Mouse (Mus musculus): ENCODE data around the gene Dip2b.

Gene Dip2b

DNA sequence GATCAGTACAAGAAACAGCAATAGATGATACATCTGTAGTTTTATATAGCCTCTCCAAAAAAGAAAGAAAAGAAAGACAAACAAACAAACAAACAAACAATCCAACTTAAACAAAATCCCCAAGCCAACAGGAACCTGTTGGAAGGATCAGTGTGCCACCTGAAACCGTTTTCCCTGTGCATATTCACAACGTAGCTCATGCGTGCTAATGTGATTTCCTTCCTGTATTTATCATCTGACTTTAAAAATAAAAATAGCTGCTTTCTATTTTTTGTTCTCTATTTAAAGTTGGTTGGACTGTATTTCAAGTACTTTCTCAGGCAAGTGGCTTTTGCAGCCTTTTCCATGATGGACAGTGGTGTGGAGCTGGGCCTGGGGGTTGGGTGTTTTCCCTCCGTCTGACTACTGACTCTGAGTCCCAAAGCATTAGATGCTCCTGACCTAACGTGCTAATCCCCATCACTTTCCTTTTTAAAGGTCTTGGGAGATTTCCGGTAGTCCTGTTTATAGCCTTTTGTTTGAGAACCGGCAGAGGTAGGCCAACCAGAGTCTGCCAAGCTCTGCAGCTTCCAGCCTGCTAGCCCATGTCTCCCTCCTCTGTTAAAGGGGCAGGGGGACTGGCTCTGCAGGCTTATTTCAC lies 90.8 kb downstream of the Dip2b start:
- DNase-seq (ENCODE audit: low spot score): no peak

DNA sequence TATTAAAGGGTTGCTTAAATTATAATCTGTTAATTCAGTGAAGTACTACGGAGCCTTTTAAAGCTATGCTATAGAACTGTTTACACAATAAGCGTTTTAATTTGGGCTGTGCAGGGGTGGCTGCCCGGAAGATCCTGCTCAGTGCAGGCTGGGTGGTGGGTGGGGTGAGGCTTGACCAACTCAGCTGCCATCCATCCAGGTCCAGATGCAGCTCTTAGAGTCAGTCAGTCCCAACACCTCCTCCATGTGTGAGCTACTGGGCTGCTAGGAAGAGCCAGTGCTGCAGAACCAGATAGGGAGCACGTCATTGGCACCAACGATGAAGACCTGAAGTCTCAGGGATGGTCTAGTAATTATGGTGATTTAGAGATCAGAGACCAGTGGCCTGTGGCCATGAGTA lies 101.2 kb downstream of the Dip2b start:
- DNase-seq (ENCODE audit: low spot score): no peak

DNA sequence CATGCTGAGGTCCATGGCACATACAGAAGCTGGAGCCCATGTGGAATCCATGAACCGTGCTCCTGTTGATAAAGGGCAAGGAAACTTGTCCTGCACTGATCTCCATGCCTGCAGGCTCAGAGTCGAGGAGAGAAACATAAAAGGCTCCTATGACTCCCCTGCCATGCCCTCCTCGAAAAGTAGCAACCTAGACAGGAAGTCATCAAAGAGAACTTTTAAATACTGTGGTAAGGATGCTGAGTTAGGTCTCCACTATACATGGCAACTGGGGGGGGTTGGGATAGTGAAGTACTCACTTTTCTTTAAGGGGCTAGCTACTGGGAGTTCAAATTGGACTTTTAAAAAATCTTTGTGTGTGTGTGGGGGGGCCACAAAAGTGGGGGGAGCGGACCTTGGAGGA lies 102.0 kb downstream of the Dip2b start:
- DNase-seq (ENCODE audit: low spot score): no peak

DNA sequence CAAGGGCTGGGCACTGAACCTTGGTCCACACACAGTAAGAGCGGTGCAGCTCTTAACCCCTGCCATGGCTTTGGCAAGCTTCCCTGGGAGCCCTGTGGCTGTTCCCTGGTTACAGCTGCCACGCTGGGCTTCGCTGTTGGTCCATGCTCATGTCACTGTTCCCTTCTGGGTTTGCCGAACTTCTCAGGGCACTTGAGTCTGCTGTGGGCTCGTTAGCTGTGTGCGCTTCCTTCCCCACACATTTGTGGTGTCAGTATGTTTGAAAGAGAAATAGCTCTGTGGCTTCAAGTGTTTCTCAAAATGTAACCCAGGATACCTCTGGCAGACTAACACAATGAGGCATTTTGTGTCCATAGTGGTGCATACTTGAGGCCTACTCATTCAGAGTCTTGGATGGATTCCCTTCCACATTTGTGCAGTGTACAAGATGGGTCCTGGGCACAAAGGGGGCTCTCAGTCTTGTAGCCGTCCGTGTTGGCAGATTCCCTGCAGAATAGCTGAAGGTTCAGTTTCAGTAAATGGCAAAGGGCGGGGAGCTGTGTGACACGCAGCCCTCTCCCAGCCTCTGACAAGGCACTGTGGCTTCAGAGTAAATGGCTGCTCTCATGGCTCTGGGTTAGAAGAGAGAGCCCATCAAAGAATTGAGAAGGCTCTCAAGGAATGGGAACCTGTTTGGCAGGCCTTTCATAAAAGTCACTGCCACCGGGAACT lies 104.8 kb downstream of the Dip2b start:
- DNase-seq (ENCODE audit: low spot score): peak; percentile 41

DNA sequence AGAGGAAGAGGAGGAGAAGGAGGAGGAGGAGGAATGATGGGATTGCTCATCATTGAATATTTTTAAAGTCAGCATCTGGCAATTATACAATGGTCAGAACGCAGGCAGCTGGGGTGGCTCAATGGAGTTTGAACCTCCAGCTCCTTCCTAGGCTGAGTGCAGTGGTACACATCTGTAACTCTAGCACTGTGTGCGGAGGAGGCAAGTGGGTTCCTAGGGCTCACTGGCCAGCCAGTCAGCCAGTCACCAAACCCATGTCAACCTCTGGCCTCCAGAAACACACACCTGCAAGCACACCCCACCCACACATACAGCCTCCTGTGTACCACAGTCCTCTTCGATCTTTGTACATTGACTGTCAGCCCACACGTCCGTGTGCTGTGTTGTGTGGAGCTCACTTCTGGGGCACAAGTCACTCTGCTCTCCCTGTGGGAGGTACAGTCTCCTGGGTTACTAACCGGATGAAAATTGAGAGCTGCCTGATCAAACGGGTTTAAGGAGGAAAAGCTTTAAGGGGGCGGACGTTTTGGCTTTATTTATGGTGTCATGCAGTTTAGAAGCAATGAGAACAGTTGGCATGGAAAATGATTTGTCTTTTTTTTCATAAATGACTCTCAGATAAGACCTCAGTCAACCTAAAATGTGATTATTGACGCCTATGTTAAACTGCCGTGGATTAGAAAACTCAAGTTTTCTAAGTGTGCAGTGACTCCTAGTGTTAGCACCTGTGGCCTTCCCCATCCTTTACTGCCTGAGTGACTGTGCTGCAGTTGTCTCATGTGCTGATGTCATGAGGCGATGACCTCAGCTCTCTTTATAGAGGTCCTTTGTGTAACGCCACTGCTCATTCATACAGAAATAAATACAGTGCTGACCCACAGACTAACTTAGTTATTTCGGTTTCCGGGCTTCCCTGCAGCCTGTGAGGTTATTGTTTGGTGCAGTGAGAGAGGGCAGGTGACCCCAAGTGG lies 106.7 kb downstream of the Dip2b start:
- DNase-seq (ENCODE audit: low spot score): no peak

DNA sequence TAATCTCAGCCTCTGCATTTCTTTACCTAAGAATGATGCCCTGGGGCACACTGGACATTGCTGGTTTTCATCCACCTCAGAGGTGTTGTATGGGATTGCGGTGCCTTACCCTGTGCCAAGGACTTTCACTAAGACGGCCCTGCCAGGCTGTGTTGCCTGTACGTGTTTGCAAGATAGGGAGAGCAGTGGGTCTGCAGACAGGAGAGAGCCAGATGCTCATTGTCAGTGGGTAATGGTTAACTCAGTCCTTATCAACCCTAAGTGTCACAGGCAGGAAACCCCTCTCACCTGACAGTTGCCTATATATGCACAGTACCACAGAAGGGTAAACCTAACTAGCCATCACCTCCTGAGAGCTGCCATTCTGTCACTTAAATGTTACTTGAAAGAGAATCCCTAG lies 107.5 kb downstream of the Dip2b start:
- DNase-seq (ENCODE audit: low spot score): no peak

DNA sequence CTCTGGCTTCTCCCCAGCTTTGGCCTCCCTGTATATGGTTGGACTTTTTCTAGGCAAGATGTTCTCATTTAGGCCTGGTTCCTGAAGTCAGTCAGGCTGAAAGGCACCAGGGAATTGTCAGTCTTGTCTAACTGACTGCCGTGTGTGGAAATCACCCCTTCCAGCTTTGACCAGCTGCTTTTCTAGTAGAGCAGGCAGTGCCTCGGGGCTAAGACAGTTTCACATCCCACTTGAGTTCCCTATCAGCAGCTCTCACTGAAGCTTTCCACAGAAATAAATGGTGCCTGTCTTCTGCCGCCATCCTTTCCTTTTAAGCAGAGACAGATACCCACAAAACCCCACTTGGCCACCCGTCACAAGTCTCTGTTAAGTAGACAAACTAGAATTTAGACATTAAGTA lies 112.1 kb downstream of the Dip2b start:
- DNase-seq (ENCODE audit: low spot score): no peak

DNA sequence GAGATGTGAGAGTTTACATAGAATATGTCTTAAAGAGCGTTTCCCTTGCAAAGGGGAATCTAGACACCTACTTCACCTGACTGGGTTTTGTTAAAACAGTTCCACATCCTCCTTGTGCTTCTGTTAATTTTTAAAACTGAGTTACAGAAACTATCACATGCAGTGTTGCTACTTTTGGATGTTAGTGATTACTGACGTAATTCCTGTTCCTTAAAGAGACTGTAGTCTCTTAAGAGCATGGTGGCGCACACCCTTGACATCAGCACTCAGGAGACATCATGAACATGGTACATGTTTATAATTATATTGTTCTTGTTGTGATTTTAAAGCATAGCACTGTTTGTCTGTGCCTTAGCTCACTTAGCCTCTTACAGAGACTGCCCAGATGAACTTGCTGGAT lies 113.9 kb downstream of the Dip2b start:
- no peak for DNase-seq (ENCODE audit: low spot score)

DNA sequence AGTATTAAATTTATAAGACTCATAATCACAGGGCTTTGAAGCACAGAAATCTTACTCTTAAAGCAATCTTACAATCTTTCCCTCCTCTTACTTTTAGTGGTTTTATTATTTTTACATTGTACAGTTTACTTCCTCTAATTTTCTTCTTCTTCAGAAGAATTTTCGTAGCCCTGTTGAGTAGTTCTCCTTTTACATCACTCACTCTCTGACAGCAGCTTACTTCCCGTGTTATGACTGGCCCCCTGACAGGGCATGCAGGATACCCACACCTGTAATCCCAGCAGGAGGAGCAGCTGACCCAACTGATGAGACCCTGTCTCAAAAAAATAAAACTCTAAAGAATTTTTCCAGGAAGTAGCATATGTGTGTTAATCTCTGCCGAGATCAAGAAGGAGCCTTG lies 114.6 kb downstream of the Dip2b start:
- no peak for DNase-seq (ENCODE audit: low spot score)

DNA sequence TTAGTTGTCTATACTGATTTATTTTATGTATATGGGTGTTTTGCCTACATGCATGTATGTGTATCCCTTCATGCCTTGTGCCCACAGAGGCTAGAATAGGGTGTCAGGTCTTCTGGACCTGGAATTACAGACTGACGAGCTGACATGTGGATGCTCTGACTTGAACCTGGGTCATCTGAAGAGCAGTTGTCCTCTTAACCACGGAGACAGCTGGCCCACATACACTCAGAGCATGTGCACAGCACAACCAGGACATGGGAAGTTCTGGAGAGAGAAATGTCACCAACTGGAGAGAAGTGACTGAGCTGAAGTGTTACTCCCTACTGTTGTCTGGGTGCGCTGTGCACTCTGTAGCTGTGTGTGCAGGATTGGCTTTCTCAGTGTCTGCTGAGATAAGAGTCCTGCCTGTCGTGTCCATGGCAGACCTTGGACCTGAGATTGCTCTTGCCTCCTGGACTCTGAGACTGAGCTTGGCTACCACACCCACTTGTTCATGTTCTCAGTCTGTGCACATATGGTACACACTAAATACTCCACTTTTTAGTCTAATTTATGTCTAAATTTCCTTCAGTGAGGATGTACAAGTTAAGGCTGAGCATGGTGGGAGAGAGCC lies 117.7 kb downstream of the Dip2b start:
- no peak for DNase-seq (ENCODE audit: low spot score)

DNA sequence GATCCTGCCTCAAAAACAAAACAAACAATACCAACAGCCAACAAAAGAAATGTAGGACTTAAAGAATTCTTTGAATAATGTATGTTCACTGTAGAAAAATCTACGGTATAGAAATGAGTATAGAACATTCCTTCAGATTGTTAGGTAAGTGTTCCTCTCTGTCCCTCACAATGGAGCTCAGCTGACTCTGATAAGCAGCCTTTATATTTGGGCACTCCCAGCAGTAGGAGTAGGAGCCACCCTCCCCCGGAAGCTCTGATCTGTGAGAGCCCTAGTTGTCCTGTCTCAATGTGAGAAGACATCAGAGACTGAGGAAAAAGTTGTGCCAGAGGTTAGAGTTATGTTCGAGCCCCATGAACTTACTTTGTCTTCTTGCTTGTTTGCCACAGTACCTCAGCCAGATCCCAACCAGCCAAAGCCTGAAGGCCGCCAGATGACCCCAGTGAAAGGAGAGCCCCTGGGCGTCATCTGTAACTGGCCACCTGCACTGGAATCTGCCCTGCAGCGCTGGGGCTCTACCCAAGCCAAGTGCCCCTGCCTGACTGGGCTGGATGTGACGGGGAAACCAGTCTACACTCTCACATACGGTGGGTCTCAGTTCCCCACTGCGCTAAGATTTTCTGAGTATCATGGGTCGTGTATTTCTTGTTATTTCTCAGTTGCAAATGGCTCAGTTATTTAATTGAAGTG lies 118.5 kb downstream of the Dip2b start:
- no peak for DNase-seq (ENCODE audit: low spot score)

DNA sequence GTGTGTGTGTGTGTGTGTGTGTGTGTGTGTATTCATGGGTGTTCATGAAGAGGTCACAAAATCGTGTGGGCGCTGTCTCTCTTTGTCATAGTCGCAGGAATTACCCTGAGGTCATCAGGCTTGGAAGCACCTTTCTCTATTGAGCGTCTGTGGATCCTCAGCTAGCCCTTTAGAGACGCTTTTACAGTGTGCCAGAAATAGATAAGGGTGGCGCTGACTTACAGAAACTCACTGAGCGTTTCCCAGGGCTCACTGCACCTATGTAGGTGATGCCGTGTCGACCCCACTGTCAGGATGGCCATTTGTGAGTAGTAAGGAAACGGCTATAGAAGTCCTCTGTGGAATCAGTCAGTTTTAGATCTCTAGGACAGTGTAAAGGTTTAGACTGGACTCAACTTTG lies 120.5 kb downstream of the Dip2b start:
- no peak for DNase-seq (ENCODE audit: low spot score)

DNA sequence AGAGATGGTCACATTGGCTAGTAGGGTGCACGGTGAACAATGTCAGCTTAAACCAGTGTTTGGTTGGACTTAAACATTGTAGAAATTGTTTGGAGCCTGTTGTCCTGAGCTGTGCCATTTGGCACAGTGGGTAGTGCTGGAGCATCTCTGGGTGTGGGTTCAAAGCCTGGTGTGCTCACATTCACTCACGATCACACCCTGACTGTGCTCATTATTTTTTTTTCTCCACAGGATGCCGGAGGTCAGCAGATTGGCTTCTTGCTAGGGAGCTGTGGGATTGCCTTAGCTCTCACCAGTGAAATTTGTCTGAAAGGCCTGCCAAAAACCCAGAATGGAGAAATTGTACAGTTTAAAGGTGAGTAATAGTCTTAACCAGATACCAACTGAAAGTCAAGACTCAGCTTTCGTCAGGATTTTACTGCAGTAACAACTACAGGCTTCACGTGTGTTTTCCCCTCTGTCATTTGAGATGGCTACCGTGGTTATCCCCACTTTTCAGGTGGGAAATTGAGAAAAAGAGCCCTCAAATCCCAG lies 123.3 kb downstream of the Dip2b start:
- no peak for DNase-seq (ENCODE audit: low spot score)

DNA sequence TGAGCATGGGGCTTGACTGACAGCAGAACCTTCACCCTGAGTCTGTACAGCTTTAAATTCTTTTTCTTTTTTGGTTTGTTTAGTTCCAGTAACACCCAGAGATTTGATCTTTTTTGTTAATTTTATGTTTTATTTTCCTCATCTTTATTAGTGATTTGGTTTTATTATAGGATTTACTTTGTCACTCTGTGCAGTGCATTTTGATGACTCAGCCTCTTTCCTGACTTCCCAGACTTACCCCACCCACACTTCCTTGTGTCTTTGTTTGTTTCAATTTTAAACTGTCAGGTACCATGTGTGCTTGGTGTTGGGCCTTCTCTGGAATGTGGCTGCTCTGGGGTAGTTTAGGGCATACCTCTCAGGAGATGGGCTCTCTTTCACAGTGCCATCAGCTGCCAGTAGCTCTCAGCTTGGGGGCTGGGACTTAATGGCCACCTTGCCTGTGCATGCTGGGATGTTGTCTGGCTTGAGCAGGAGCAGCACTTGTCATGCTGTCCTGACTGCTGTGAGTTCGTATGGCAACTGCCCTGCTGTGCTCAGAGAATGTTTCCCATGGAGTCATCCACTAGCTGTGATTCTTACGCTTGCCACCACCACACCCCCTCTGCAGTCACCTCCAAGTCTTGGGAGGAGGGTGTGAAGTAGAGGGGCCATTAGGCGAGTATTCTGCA lies 125.1 kb downstream of the Dip2b start:
- no peak for DNase-seq (ENCODE audit: low spot score)

DNA sequence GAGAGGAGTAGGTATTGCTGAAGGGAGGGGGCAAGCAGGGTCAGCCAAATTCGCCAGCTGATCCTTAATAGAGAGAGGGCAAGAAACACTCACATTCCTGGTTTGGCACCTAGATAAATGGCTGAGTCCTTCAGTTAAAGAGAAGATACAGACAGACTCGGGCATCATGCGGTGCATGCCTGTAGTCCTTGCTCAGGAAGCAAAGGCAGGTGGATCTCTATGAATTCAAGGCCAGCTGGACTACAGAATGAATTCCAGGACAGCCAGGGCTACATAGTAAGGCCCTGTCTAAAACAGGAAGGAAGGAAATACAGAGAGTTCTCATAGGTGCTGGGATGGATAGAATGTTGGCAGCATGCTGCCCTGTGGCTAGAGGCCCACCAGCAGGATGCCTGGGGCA lies 128.0 kb downstream of the Dip2b start:
- DNase-seq (ENCODE audit: low spot score): no peak

DNA sequence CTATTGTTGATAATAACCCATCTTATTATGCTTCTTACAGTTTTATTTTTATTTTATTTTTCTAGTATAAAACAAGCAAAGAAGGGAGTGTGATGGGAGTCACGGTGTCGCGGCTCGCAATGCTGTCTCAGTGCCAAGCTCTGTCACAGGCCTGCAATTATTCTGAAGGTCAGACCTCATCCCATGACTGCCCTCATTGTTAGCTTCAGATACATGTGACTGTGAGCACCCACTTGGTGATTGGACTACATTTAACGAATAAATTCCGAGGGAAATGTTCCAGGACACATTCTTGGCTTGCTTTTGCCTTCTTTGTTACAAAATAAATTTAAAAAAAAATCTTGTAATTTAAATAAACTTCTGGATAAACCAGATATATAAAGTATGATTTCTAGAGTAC lies 129.3 kb downstream of the Dip2b start:
- DNase-seq (ENCODE audit: low spot score): peak; percentile 61

DNA sequence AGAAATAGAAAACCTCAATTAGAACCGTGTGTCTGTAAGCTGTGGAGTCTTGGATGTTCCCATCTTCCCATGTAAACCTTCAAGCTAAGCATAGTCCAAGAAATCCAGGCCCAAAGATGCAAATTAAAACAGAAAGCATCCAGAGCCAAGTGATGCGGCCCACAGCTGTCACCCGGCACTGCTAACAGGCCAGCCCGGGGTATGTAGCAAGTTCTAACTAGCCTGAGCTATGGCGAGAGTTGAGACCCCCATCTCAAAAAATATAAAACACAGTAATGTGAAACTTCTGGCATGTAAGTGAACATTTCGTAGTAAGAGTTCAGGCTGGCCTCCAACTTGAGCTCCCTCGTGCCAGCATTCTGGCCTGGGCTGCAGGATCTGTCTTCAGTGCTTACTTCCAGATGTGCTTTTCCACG lies 129.7 kb downstream of the Dip2b start:
- no peak for DNase-seq (ENCODE audit: low spot score)

DNA sequence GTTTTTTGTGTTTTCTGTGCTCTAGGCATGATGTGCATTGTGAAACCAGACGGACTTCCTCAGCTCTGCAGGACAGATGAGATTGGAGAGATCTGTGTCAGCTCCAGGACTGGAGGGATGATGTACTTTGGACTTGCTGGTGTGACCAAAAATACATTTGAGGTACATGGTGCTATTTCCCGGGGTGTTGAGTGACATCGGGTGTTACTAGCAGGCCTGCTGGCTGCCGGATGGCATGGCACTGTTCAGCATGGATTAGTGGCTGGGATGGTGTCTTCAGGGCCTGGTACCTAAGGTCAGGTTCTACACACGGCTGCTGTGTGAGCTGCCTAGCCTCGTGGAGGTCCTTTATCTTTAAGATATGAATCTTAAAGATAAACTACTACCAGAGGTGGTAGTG lies 136.7 kb downstream of the Dip2b start:
- DNase-seq (ENCODE audit: low spot score): no peak

DNA sequence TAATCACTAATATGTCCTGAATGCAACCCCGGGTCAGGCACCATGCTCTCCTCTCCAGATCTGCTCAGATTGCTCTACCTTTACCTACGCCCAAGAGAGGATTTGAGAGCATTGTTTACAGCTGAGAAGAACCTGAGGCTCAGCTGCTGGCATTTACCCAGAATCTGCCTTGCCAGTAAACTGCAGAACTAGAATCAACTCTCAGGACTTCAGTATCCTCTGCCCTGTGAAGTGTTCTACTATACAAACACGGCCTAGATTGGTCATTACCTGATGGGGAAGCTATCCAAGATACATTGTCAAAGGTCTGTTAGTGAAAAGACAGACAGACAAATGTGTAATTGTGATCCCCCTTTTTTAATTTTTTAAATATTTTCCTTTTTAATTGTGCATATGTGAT lies 138.7 kb downstream of the Dip2b start:
- no peak for DNase-seq (ENCODE audit: low spot score)

DNA sequence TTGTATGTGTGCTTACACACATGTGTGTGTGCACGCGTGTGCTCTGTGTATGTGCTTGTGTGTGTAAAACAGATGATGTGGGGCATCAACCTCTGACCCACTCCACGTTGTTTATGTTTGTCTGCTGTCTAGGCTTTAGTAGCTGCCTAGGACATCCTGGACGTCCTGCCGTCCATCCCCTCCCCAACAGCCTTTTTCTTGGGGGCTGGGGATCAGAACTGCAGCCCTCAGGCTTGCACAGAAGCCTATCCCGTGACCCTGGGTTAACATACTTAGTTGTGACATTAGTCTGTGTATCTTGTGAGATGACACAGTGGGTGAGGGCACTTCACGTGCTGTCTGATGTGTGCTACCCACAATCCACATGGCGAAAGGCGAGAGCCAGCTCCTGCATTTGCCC lies 139.1 kb downstream of the Dip2b start:
- no peak for DNase-seq (ENCODE audit: low spot score)

DNA sequence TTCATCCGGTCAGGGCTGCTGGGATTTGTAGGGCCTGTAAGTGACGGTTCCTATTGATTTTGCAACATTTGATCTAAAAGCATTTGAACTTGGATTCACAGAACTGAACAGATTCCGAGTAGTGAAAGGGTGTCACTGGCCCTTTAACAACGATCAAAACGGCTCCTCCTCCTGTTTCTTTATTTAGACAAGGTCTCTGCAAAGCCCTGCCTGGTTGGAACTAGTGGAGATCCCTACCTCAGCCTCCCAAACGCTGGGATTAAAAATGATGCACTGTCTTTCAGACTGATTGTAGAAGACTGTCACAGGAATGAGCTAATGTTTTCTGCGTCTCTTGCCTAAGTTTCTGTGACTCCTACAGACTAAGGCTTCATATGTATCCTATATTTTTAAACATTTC lies 140.0 kb downstream of the Dip2b start:
- no peak for DNase-seq (ENCODE audit: low spot score)
